In genomic region chr11:33603174-33603573, GRCm38 (mm10) we compare ENCODE assay signal across 22 mouse cellular contexts. TPM values are rescaled to one million over a fixed set of nuclear protein-coding genes. Genes with fewer than 3 reads are reported as not detected.
"Had no signal": no experiment of that assay in that cellular context is flagged by ENCODE, and none has a peak within 500 bp of the region (broad histone marks: within the 10 kb centered on the region; RNA-seq: fewer than 3 reads in every experiment).

No protein-coding gene starts in this region.

- H3K36me3 ChIP-seq: liver, embryonic 13.5 days; liver, embryonic 15.5 days; midbrain, embryonic 13.5 days; midbrain, embryonic 15.5 days; neural tube, embryonic 12.5 days; stomach, embryonic 15.5 days had no signal

- H3K9ac ChIP-seq: liver, embryonic 13.5 days; liver, embryonic 15.5 days; liver, postnatal 0 days; lung, embryonic 14.5 days; midbrain, embryonic 13.5 days; midbrain, embryonic 15.5 days; neural tube, embryonic 12.5 days; stomach, embryonic 15.5 days had no signal

- H3K4me3 ChIP-seq: liver, embryonic 13.5 days; liver, embryonic 15.5 days; megakaryocyte, embryonic 14.5 days; midbrain, embryonic 13.5 days; midbrain, embryonic 15.5 days; neural tube, embryonic 12.5 days; stomach, embryonic 15.5 days had no signal

- H3K27me3 ChIP-seq: liver, embryonic 13.5 days; liver, embryonic 15.5 days; midbrain, embryonic 13.5 days; midbrain, embryonic 15.5 days; neural tube, embryonic 12.5 days; stomach, embryonic 15.5 days had no signal

- H3K27ac ChIP-seq: liver, embryonic 13.5 days; liver, embryonic 15.5 days; macrophage; midbrain, embryonic 13.5 days; midbrain, embryonic 15.5 days; neural tube, embryonic 12.5 days; stomach, embryonic 15.5 days; stomach, postnatal 0 days had no signal

- H3K9me3 ChIP-seq: liver, embryonic 13.5 days; liver, embryonic 15.5 days; megakaryocyte, embryonic 14.5 days; midbrain, embryonic 13.5 days; midbrain, embryonic 15.5 days; neural tube, embryonic 12.5 days; stomach, embryonic 15.5 days had no signal

- DNase-seq: liver, embryonic 13.5 days; liver, postnatal 0 days; lung, embryonic 14.5 days; right cerebral cortex, postnatal 14 days; thymus, adult 2 months; thymus, postnatal 25 days; thymus, postnatal 4 days had no signal

- H3K4me1 ChIP-seq: liver, embryonic 13.5 days; liver, embryonic 15.5 days; megakaryocyte, embryonic 14.5 days; midbrain, embryonic 13.5 days; midbrain, embryonic 15.5 days; neural tube, embryonic 12.5 days; stomach, embryonic 15.5 days had no signal

- ATAC-seq: liver, postnatal 0 days; midbrain, embryonic 13.5 days; midbrain, embryonic 15.5 days had no signal

- H3K4me2 ChIP-seq: liver, embryonic 11.5 days; liver, embryonic 13.5 days; liver, embryonic 15.5 days; lung, embryonic 14.5 days; midbrain, embryonic 11.5 days; midbrain, embryonic 13.5 days; midbrain, embryonic 15.5 days; neural tube, embryonic 12.5 days; stomach, embryonic 15.5 days had no signal

RNA-seq across cellular contexts. Expression of gene D130052B06Rik, which starts 4.1 kb away (rescaled TPM):
- polyA plus RNA-seq: liver, embryonic 11.5 days; liver, embryonic 13.5 days; liver, embryonic 15.5 days; liver, postnatal 0 days; lung, embryonic 14.5 days; macrophage; midbrain, embryonic 11.5 days; midbrain, embryonic 13.5 days; midbrain, embryonic 15.5 days; midbrain, postnatal 0 days; neural tube, embryonic 14.5 days; spleen, adult 2 months; stomach, embryonic 15.5 days; stomach, postnatal 0 days; testis, adult 2 months; urinary bladder, adult 2 months had no signal

RNA-seq across cellular contexts. Expression of gene Gabrp, which starts 24.4 kb away (rescaled TPM):
- polyA plus RNA-seq: liver, embryonic 15.5 days; lung, embryonic 14.5 days; macrophage; midbrain, embryonic 13.5 days; midbrain, postnatal 0 days; neural tube, embryonic 14.5 days; spleen, adult 2 months had no signal
